Mouse (Mus musculus): Measurements from ENCODE around the gene Myo1e. TPM values are rescaled to one million over a fixed set of nuclear protein-coding genes. Genes with fewer than 3 reads are reported as not detected.

Gene Myo1e
- polyA plus RNA-seq, 1 experiment, result 27.3 TPM

DNA sequence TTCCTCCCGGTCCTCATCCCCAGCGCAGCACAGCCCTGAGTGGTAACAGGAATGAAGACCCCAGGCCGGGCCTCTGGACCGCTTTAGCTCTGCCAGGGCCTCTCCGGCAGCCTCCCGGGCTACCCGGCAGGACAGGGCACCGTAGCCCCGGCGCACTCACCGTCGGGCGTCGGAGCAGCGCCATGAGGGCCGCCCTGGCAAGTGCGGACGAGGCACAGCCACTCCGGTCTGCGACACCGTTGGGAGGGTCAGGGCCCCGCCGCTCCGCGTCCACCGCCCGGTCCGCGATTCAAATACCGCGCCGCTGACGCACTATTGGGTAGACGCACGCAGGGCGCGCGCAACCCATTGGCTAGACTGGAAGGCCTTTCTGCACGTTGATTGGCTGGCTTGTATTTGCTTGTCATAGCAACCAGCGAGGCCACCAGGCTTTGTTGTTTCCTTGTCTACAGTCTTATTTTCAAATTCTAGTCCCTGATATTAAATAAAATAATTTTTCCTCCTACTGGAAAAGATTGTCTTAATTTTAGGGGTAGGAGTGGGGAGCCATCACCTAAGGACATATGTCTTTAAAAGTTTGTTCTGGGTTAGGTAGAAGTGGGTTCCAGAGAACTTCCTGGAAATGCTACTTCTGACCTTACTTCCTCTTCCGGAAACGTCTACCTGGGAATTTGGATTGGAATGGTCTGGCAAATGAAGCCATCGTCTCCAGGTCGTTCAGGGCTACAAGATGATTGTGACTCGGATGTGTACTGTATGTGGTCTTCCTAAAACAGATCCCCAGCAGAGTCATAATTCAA lies 214.3 kb downstream of the Myo1e start, which contains the start of gene Ccnb2:
Ccnb2 (minus strand) TSS at position 291 of the 800 bp plus-strand sequence.
- H3K79me2 ChIP-seq (ENCODE audit: control insufficient read depth, insufficient read depth), result peaks cover 22% of the 10 kb centered on the region
- H3K79me3 ChIP-seq (ENCODE audit: low read depth), result peaks cover 4% of the 10 kb centered on the region
- peaks cover 43% of the 10 kb centered on the region for H3K36me3 ChIP-seq (ENCODE audit: control insufficient read depth, insufficient read depth)
- TF ChIP-seq MYOG (IDR thresholded peaks at IDR 0.05; ENCODE audit: control insufficient read depth, extremely low read depth, insufficient read length), result no peak
- TF ChIP-seq USF1 (IDR thresholded peaks at IDR 0.05; ENCODE audit: low read depth), result no peak
- no peak for TF ChIP-seq MAX (IDR thresholded peaks at IDR 0.05)
- no peak for TF ChIP-seq CTCF (IDR thresholded peaks at IDR 0.05; ENCODE audit: control insufficient read depth, insufficient read depth, insufficient read length)
- TF ChIP-seq MYOD1 (IDR thresholded peaks at IDR 0.05; ENCODE audit: control insufficient read depth, insufficient read length, low read depth), result no peak
- TF ChIP-seq FOSL1 (IDR thresholded peaks at IDR 0.05; ENCODE audit: insufficient read depth, low read length, poor library complexity, severe bottlenecking), result no peak
- TF ChIP-seq CEBPB (IDR thresholded peaks at IDR 0.05; ENCODE audit: low read depth), result no peak
- H3K27me3 ChIP-seq (ENCODE audit: control insufficient read depth, insufficient read depth, insufficient read length), result no peaks in the 10 kb centered on the region
- peak within 1 kb of the TSS; percentile 55 for H3K4me3 ChIP-seq (ENCODE audit: insufficient read depth, poor library complexity, severe bottlenecking)
- H3ac ChIP-seq (ENCODE audit: control insufficient read depth, insufficient read length, low read depth), result peak within 1 kb of the TSS; percentile 76

DNA sequence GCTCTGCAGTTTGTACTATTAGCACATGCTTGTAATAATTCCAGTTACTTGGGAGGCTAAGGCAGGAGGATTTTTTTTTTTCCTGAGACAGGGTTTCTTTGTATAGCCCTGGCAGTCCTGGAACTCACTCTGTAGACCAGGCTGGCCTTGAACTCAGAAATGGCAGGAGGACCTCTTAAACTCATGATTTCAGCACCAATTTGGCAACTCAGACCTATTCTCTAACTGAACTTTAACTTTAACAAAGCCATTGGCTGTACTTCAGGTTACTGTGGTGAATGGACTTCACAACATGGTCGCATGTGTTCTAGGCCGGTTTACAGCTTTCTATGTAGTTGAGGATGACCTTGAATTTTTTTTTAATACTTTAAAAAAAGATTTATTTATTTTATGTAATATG lies 215.5 kb downstream of the Myo1e start:
- H3K27me3 ChIP-seq (ENCODE audit: control insufficient read depth, insufficient read depth, insufficient read length), result no peaks in the 10 kb centered on the region
- no peak overlapping the region for H3K4me3 ChIP-seq (ENCODE audit: insufficient read depth, poor library complexity, severe bottlenecking)
- H3K79me3 ChIP-seq (ENCODE audit: low read depth), result peaks cover 4% of the 10 kb centered on the region
- no peak overlapping the region for H3ac ChIP-seq (ENCODE audit: control insufficient read depth, insufficient read length, low read depth)
- no peak for TF ChIP-seq CTCF (IDR thresholded peaks at IDR 0.05; ENCODE audit: control insufficient read depth, insufficient read depth, insufficient read length)
- no peak for TF ChIP-seq FOSL1 (IDR thresholded peaks at IDR 0.05; ENCODE audit: insufficient read depth, low read length, poor library complexity, severe bottlenecking)
- no peak for TF ChIP-seq USF1 (IDR thresholded peaks at IDR 0.05; ENCODE audit: low read depth)
- no peak for TF ChIP-seq MYOG (IDR thresholded peaks at IDR 0.05; ENCODE audit: control insufficient read depth, extremely low read depth, insufficient read length)
- no peak for TF ChIP-seq MAX (IDR thresholded peaks at IDR 0.05)
- TF ChIP-seq MYOD1 (IDR thresholded peaks at IDR 0.05; ENCODE audit: control insufficient read depth, insufficient read length, low read depth), result no peak
- TF ChIP-seq CEBPB (IDR thresholded peaks at IDR 0.05; ENCODE audit: low read depth), result no peak
- H3K79me2 ChIP-seq (ENCODE audit: control insufficient read depth, insufficient read depth), result peaks cover 22% of the 10 kb centered on the region
- H3K36me3 ChIP-seq (ENCODE audit: control insufficient read depth, insufficient read depth), result peaks cover 45% of the 10 kb centered on the region

DNA sequence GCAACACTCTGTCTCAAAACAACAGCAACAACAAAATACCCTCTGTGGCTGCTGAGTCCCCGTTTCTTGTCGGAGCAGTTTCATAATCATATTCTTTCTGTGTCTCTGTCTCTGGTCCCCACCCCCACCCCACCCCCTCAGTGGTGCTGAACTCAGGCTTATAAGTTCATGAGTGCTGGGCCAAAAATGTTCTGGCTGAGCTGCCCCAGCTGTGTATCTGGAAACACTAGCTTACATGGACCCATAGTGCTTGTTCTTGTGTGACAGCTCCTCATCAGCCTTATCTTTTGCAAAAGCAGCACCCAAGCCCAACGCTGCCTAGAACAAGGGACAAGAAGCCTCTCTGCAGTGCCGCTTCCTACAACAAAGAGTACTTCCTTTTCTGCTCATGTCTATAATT lies 232.8 kb downstream of the Myo1e start:
- no peak overlapping the region for H3ac ChIP-seq (ENCODE audit: control insufficient read depth, insufficient read length, low read depth)
- peaks cover 47% of the 10 kb centered on the region for H3K36me3 ChIP-seq (ENCODE audit: control insufficient read depth, insufficient read depth)
- H3K79me2 ChIP-seq (ENCODE audit: control insufficient read depth, insufficient read depth), result no peaks in the 10 kb centered on the region
- no peak overlapping the region for H3K4me3 ChIP-seq (ENCODE audit: insufficient read depth, poor library complexity, severe bottlenecking)
- H3K27me3 ChIP-seq (ENCODE audit: control insufficient read depth, insufficient read depth, insufficient read length), result no peaks in the 10 kb centered on the region
- no peaks in the 10 kb centered on the region for H3K79me3 ChIP-seq (ENCODE audit: low read depth)
- no peak for TF ChIP-seq CTCF (IDR thresholded peaks at IDR 0.05; ENCODE audit: control insufficient read depth, insufficient read depth, insufficient read length)
- TF ChIP-seq MYOD1 (IDR thresholded peaks at IDR 0.05; ENCODE audit: control insufficient read depth, insufficient read length, low read depth), result no peak
- TF ChIP-seq USF1 (IDR thresholded peaks at IDR 0.05; ENCODE audit: low read depth), result no peak
- TF ChIP-seq FOSL1 (IDR thresholded peaks at IDR 0.05; ENCODE audit: insufficient read depth, low read length, poor library complexity, severe bottlenecking), result no peak
- no peak for TF ChIP-seq MAX (IDR thresholded peaks at IDR 0.05)
- TF ChIP-seq MYOG (IDR thresholded peaks at IDR 0.05; ENCODE audit: control insufficient read depth, extremely low read depth, insufficient read length), result no peak
- no peak for TF ChIP-seq CEBPB (IDR thresholded peaks at IDR 0.05; ENCODE audit: low read depth)

DNA sequence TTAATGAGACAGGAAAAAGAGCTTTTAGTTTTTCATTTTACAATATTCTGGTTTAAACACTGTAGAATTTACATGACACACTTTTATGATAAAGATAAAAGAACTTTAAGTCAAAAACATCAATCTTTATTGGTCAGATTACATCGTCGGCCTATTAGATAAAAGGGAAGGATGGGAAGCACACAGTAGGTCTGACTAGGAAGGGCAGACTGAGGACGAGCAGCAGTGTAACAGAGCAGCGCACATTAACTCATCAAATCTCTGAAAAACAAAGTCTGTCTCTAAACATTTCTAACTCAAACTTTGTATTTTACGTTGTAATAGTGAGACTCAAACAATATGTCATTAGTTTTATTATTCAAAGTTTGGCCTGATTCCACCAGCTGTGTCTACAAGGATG lies 241.9 kb downstream of the Myo1e start:
- H3K79me2 ChIP-seq (ENCODE audit: control insufficient read depth, insufficient read depth), result no peaks in the 10 kb centered on the region
- TF ChIP-seq MYOD1 (IDR thresholded peaks at IDR 0.05; ENCODE audit: control insufficient read depth, insufficient read length, low read depth) (no peak), FOSL1 (IDR thresholded peaks at IDR 0.05; ENCODE audit: insufficient read depth, low read length, poor library complexity, severe bottlenecking) (no peak), MAX (IDR thresholded peaks at IDR 0.05) (no peak), CTCF (IDR thresholded peaks at IDR 0.05; ENCODE audit: control insufficient read depth, insufficient read depth, insufficient read length) (no peak), CEBPB (IDR thresholded peaks at IDR 0.05; ENCODE audit: low read depth) (no peak), USF1 (IDR thresholded peaks at IDR 0.05; ENCODE audit: low read depth) (no peak), MYOG (IDR thresholded peaks at IDR 0.05; ENCODE audit: control insufficient read depth, extremely low read depth, insufficient read length) (no peak)
- H3K36me3 ChIP-seq (ENCODE audit: control insufficient read depth, insufficient read depth), result peaks cover 32% of the 10 kb centered on the region
- no peaks in the 10 kb centered on the region for H3K79me3 ChIP-seq (ENCODE audit: low read depth)
- H3K27me3 ChIP-seq (ENCODE audit: control insufficient read depth, insufficient read depth, insufficient read length), result no peaks in the 10 kb centered on the region
- no peak overlapping the region for H3ac ChIP-seq (ENCODE audit: control insufficient read depth, insufficient read length, low read depth)
- H3K4me3 ChIP-seq (ENCODE audit: insufficient read depth, poor library complexity, severe bottlenecking), result no peak overlapping the region

Small RNAs within 50 kb of the gene (microRNA-seq; reads per million reads assigned to microRNA genes)
- 4.8 reads per million, percentile 51 among the genes with 10 or more reads in this experiment for gene Mir5626 (ENCODE audit: borderline microRNAs expressed)

Other genes starting within 250 kb of the Myo1e start
- gene Bnip2, start 217.9 kb upstream of the Myo1e start, polyA plus RNA-seq (2012; fragmentation: generic; extraction: Trizol), result 104 TPM
- 86.5 TPM for gene Gtf2a2, start 194.8 kb upstream of the Myo1e start, polyA plus RNA-seq (2012; fragmentation: generic; extraction: Trizol)
- gene Gcnt3, start 169.3 kb upstream of the Myo1e start, polyA plus RNA-seq (2012; fragmentation: generic; extraction: Trizol), result 0.11 TPM
- gene Fam81a, start 64.8 kb upstream of the Myo1e start, polyA plus RNA-seq (2012; fragmentation: generic; extraction: Trizol), result 0.90 TPM
- gene Ccnb2, start 214.2 kb downstream of the Myo1e start, polyA plus RNA-seq (2012; fragmentation: generic; extraction: Trizol), result 80.8 TPM

Measured in C2C12 (cell line).